Mouse (Mus musculus): ENCODE results near the gene Reg3a. TPM values are rescaled to one million over a fixed set of nuclear protein-coding genes. Genes with fewer than 3 reads are reported as not detected.

Reg3a gene
- not detected in 4 replicates for total RNA-seq (2023; ENCODE audit: inconsistent age)

GRCm38 (mm10) chr6:78380409-78380808, at the start of gene Reg3a:
Gene Reg3a (plus strand): TSS chr6:78380709.

GRCm38 (mm10) chr6:78370357-78370756, 10.2 kb upstream of the Reg3a start, which contains the start of gene Reg3b:
Gene Reg3b (plus strand): TSS chr6:78370657.

GRCm38 (mm10) chr6:78378765-78379164, 1.7 kb upstream of the Reg3a start, which contains the start of gene Reg3d:
Gene Reg3d (minus strand): TSS chr6:78378865.

GRCm38 (mm10) chr6:78395323-78395722, 14.8 kb downstream of the Reg3a start, which contains the start of gene Reg2:
Gene Reg2 (plus strand): TSS chr6:78395623.

GRCm38 (mm10) chr6:78422411-78422810, 41.9 kb downstream of the Reg3a start, which contains the start of gene Reg1:
Gene Reg1 (plus strand): TSS chr6:78422711.

Other genes starting within 250 kb of the Reg3a start
- not detected in 4 replicates for gene Reg3b, start 10.1 kb upstream of the Reg3a start, total RNA-seq (2023; ENCODE audit: inconsistent age)
- not detected in 4 replicates for gene Reg3d, start 1.8 kb upstream of the Reg3a start, total RNA-seq (2023; ENCODE audit: inconsistent age)
- gene Reg2, start 14.9 kb downstream of the Reg3a start, total RNA-seq (2023; ENCODE audit: inconsistent age), result not detected in 4 replicates
- 0.71 TPM in 1 of 4 replicates, not detected in the others for gene Reg1, start 42.0 kb downstream of the Reg3a start, total RNA-seq (2023; ENCODE audit: inconsistent age)
- not detected in 4 replicates for gene Reg3g, start 88.2 kb downstream of the Reg3a start, total RNA-seq (2023; ENCODE audit: inconsistent age)